Mouse (Mus musculus): Measurements from ENCODE around the gene Cldn20.

DNA sequence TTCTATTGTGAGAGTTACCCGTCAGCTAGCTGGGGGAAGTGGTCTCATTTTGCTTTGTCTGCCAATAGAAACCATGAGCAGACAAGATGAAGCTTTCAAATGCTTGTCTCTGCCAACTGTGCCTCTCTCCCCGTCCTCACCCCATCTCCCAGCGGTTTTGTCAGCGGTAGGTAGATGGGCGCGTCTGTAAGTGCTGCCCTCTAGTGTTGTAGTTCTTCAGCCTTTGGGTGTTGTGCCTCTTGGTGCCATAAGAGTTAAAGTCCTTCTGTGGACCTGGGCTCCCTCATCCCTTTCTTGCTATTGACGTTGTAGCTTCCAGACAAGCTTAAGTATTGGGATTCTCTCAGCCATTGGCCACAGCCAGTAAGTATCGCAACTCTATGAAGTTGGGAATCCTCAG lies 30.1 kb downstream of the Cldn20 start:
- TF ChIP-seq ZNF384 (IDR thresholded peaks at IDR 0.05; ENCODE audit: low read depth, low read length): no peak
- TF ChIP-seq MAFK (IDR thresholded peaks at IDR 0.05; ENCODE audit: borderline replicate concordance, low read depth, low read length): no peak
- TF ChIP-seq SMC3 (IDR thresholded peaks at IDR 0.05; ENCODE audit: low read depth, low read length): no peak
- TF ChIP-seq CTCF (IDR thresholded peaks at IDR 0.05 in 2 of 3, conservative IDR thresholded peaks at IDR 0.05 in 1 of 3; ENCODE audit: control insufficient read depth in 1 of 3, insufficient read depth in 1 of 3, low read depth in 2 of 3, low read length in 3 of 3, poor library complexity in 1 of 3, severe bottlenecking in 1 of 3): peak; percentile 9 to 22 (median 15); a peak in 2 of 6 replicates
- no peak for TF ChIP-seq TAL1 (IDR thresholded peaks at IDR 0.05; ENCODE audit: low read length)
